Mouse (Mus musculus) stomach, embryonic 16.5 days (tissue): ENCODE measurements around the gene Hsh2d. TPM values are rescaled to one million over a fixed set of nuclear protein-coding genes. Genes with fewer than 3 reads are reported as not detected.
A peak's percentile ranks its signal among the peaks of the same experiment; 100 is the strongest.

ENCODE experiments used
- ATAC-seq: fragments of 200-750 bp; cut with Nextera tagmentation; 2 replicates; pipeline ENCODE4 v1.8.0; 2017; ENCODE audit warnings: moderate number of reproducible peaks, moderate TSS enrichment; ENCODE audit not compliant: insufficient read depth, low FRiP score
- H3K27ac ChIP-seq: fragments of 300-500 bp; sonication (generic); 2 replicates; pipeline ENCODE4 v1.5.1; 2014; ENCODE audit warnings: low read length
- H3K27me3 ChIP-seq: fragments of 300-500 bp; sonication (generic); 2 replicates; pipeline ENCODE4 v1.6.1; 2014; ENCODE audit warnings: low read length, control low read depth, mixed read lengths; ENCODE audit not compliant: control insufficient read depth, insufficient read depth
- H3K36me3 ChIP-seq: fragments of 300-500 bp; sonication (generic); 2 replicates; pipeline ENCODE4 v1.6.1; 2014; ENCODE audit warnings: low read length; ENCODE audit not compliant: control insufficient read depth, insufficient read depth
- H3K4me1 ChIP-seq: fragments of 300-500 bp; sonication (generic); 2 replicates; pipeline ENCODE4 v1.6.1; 2014; ENCODE audit warnings: low read length, control low read depth, mixed read lengths; ENCODE audit not compliant: control insufficient read depth, insufficient read depth
- H3K4me2 ChIP-seq: fragments of 300-500 bp; sonication (generic); 2 replicates; pipeline ENCODE4 v1.6.1; 2014; ENCODE audit warnings: low read depth, low read length, mixed read lengths
- H3K4me3 ChIP-seq: fragments of 300-500 bp; sonication (generic); replicated peaks from 2 replicates; pipeline ENCODE4 v1.5.1; 2014; ENCODE audit warnings: mild to moderate bottlenecking, low read length
- H3K9ac ChIP-seq: fragments of 300-500 bp; sonication (generic); 2 replicates; pipeline ENCODE4 v1.6.1; 2014; ENCODE audit warnings: low read length
- H3K9me3 ChIP-seq: fragments of 300-500 bp; sonication (generic); replicated peaks from 2 replicates; pipeline ENCODE4 v1.6.1; 2016; ENCODE audit warnings: low read length, control low read depth; ENCODE audit not compliant: control insufficient read depth
- WGBS: fragments of 180-500 bp; shearing (Covaris S2); extraction: QIAGEN DNeasy Blood & Tissue Kit; methylation state at CpG from one replicate; pipeline ENCODE4 v1.1.7; 2014; 5-methylcytosine and 5-hydroxymethylcytosine counted together
- polyA plus RNA-seq: library from polyadenylated mRNA; unstranded; fragments of >200 nt; fragmentation: Nextera tagmentation; extraction: Ambion mirVana; gene quantifications from 2 replicates; pipeline ENCODE4 v1.2.1, GENCODE M21; 2015

Gene Hsh2d
- polyA plus RNA-seq, 1 experiment from 2014 or later: 1.4 TPM

DNA sequence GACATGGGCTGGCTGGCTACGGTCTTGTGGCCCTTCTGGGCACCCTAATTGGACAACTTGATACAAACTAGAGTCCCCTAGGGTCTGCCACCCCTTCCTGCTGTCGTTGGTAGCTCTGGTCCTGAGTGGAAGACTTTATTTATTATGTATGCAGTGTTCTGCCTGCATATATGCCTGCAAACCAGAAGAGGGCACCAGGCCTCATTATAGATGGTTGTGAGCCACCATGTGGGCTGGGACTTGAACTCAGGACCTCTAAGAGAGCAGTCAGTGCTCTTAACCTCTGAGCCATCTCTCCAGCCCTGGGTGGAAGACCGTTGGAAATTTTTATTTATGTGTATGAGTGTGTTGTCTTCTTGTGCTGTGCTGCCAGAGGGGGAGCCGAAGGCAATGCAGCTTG lies 31.3 kb downstream of the Hsh2d start:
- Histone ChIP-seq H3K36me3 (peaks cover 11% of the 10 kb centered on the region), H3K4me1 (peaks cover 11% of the 10 kb centered on the region), H3K27me3 (no peaks in the 10 kb centered on the region), H3K4me3 (peak overlapping the region; percentile 67), H3K27ac (no peak overlapping the region), H3K4me2 (peak overlapping the region; percentile 81), H3K9ac (peak overlapping the region; percentile 84), H3K9me3 (no peaks in the 10 kb centered on the region)
- no peak for ATAC-seq
- 81% methylated on average over 4 of the region's 4 CpGs for WGBS

DNA sequence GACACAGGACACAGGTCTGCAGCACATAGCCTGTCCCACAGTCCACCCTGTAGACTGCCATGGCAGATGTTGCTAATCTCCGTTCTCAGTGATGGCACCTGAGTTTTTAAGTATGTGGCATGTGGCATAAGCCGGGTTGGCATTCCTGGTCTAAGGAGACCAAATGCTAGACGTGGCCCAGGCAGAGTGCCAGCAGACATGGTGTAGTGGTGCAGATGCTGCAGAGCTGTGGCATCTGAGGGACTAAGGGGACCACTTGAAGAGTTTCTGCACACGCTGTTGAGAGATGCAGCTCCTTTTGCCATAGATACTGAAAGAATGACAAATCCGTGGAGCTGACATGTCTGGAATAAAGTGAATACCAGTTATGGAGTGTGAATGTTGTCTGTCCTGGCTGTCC lies 33.2 kb downstream of the Hsh2d start:
- Histone ChIP-seq H3K4me1 (peaks cover 11% of the 10 kb centered on the region), H3K9ac (no peak overlapping the region), H3K9me3 (no peaks in the 10 kb centered on the region), H3K27me3 (no peaks in the 10 kb centered on the region), H3K4me3 (no peak overlapping the region), H3K27ac (no peak overlapping the region), H3K4me2 (no peak overlapping the region), H3K36me3 (peaks cover 11% of the 10 kb centered on the region)
- ATAC-seq: no peak
- WGBS: 91% methylated on average over 5 of the region's 5 CpGs

DNA sequence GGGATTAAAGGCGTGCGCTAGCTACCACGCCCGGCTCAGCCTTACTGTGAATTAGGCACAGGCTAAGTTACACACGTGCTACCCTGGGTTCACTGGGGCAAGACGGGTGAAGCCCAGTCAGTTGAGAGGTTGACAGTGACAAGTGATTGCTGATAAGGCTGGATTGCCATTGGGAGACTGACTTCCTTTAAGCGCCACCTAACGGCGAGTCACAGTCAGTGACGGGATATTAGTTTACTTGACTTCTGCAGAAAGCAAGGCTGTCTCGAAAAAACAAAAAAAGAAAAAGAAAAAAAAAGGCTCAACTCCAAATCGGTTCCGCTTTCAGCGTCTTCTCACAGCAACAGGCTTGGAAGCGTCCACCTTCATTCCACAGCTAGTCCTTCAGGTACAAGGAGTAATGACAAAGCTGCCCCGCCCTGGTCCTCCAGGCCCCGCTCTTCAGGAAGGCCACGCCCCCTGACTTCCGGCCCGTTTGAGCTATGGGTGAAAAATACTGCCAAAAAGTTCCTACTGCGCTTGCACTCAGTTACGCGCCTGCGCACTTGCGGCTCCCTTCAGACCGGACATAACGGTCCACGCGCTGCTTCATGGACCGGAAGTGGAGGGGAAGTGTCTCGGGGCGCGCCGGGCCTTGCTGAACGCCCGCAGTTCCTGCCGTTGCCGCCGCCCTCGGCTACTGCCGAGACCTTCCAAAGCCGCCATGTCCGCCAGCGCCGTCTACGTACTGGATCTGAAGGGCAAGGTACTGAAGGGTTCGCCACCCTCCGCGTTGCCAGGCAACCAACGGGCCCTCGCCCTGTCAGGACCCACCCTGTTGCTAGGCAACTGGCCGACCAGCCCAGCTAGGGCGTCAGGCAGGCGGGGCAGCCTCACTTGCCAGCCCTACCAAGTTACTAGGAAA lies 50.3 kb downstream of the Hsh2d start, which contains the start of gene Ap1m1:
Gene Ap1m1 (plus strand): TSS at position 520 of the 904 bp plus-strand sequence.
- Histone ChIP-seq H3K27ac (peak within 1 kb of the TSS; percentile 94), H3K9me3 (no peaks in the 10 kb centered on the region), H3K36me3 (no peaks in the 10 kb centered on the region), H3K4me3 (peak within 1 kb of the TSS; percentile 87), H3K4me2 (peak within 1 kb of the TSS; percentile 67), H3K27me3 (no peaks in the 10 kb centered on the region), H3K9ac (peak within 1 kb of the TSS; percentile 83), H3K4me1 (peaks cover 3% of the 10 kb centered on the region; the same call in 1 of the 2 replicates)
- WGBS: 1% methylated on average over 54 of the region's 54 CpGs
- peak; percentile 96 for ATAC-seq

DNA sequence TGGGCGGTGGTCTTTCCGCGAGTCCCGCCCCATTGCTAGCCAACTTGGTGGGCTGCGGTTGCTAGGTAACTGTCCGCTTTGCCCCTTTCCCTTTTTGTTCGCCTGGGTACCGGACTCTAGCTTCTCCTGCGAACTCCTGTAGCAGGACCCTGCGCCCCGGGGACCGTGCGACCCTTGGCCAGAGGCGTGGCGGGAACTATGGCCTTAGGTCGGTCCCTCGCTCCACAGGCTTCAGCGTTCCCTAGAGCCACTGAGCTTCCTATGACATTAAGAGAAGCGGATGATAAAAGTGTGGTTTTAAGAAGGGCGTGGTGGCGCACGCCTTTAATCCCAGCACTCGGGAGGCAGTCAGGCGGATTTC lies 50.9 kb downstream of the Hsh2d start:
- H3K4me2 ChIP-seq: peak overlapping the region; percentile 67
- peak overlapping the region; percentile 83 for H3K9ac ChIP-seq
- peak overlapping the region; percentile 94 for H3K27ac ChIP-seq
- H3K36me3 ChIP-seq: no peaks in the 10 kb centered on the region
- peak overlapping the region; percentile 87 for H3K4me3 ChIP-seq
- WGBS: 1% methylated on average over 24 of the region's 24 CpGs
- no peaks in the 10 kb centered on the region for H3K27me3 ChIP-seq
- H3K4me1 ChIP-seq: peaks cover 3% of the 10 kb centered on the region; the same call in 1 of the 2 replicates
- ATAC-seq: peak; percentile 38
- H3K9me3 ChIP-seq: no peaks in the 10 kb centered on the region

DNA sequence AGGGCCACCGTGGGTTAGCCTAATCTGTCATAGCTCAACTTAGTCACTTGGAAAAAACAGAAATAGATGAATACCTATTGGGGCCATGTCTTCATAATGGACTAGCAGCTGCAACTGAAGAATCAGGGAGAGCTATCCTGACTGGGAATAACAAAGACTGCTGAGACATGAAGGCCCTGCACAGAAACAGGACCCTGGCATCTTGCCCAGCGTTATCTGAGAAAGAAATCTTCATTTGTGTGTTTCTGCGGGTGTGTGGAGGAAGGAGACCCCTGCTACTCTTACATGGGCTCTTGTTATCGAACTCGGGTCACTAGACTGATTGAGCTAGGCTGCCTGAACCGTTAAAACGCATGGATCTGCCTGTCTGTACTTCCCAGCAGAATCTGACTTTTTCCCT lies 51.5 kb downstream of the Hsh2d start:
- Histone ChIP-seq H3K27me3 (no peaks in the 10 kb centered on the region), H3K9ac (peak overlapping the region; percentile 83), H3K4me3 (peak overlapping the region; percentile 87), H3K4me2 (peak overlapping the region; percentile 67), H3K27ac (peak overlapping the region; percentile 94; the same call in 1 of the 2 replicates), H3K36me3 (0 out of 2 replicates have a peak, but pooled peaks cover 1% of the 10 kb centered on the region), H3K4me1 (peaks cover 3% of the 10 kb centered on the region; the same call in 1 of the 2 replicates), H3K9me3 (no peaks in the 10 kb centered on the region)
- ATAC-seq: no peak
- WGBS: 63% methylated on average over 7 of the region's 7 CpGs

DNA sequence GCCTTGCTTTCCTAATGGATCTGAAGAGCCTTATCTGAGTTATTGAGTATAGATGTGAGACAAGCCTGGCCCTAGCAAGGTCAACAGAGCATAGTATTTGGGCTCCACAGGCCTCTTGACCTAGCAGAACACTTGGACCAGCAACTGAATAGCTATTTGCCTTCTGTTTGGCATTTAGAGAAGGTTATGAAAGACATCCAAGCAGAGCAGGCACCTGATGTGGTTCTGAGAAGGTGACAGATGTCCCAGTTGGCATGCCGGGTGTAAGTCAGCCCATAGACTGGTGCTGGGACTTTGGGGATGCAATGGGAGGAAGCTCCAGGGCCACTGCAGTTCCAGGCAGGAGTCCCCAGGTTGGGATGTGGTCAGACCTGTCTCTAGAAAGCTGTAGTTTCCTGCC lies 52.8 kb downstream of the Hsh2d start:
- WGBS: 90% methylated on average over 1 of the region's 1 CpGs
- H3K4me1 ChIP-seq: peaks cover 3% of the 10 kb centered on the region; the same call in 1 of the 2 replicates
- no peak overlapping the region for H3K27ac ChIP-seq
- H3K9me3 ChIP-seq: no peaks in the 10 kb centered on the region
- H3K4me2 ChIP-seq: no peak overlapping the region
- no peak for ATAC-seq
- no peak overlapping the region for H3K9ac ChIP-seq
- H3K4me3 ChIP-seq: no peak overlapping the region
- no peaks in the 10 kb centered on the region for H3K27me3 ChIP-seq
- peaks cover 6% of the 10 kb centered on the region; the same call in 1 of the 2 replicates for H3K36me3 ChIP-seq

DNA sequence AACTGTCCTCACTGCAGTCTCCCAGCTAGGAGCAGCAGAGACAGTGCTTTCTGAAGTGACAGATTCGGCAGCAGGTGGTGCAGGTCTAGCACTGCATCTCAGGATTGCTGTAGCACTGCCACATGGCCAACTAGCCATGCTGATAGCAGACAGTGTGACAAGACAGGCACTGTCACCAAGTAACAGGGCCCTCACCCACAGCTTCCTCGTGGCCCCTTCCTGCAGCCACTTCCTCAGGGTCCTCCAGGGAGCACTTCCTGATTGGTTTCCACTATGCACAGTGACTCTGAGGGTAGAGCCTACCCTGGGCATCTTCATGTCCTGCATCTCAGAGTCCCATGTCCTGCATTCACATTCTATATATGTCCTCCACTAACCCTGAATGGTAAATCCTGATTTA lies 55.2 kb downstream of the Hsh2d start:
- Histone ChIP-seq H3K9me3 (no peaks in the 10 kb centered on the region), H3K4me2 (no peak overlapping the region), H3K4me1 (no peaks in the 10 kb centered on the region), H3K27me3 (no peaks in the 10 kb centered on the region), H3K36me3 (peaks cover 6% of the 10 kb centered on the region; the same call in 1 of the 2 replicates), H3K27ac (no peak overlapping the region), H3K9ac (no peak overlapping the region), H3K4me3 (no peak overlapping the region)
- ATAC-seq: no peak
- 71% methylated on average over 2 of the region's 2 CpGs for WGBS

Other genes starting within 250 kb of the Hsh2d start
- 20.0 and 22.2 TPM in 2 replicates for gene Zfp961, start 238.6 kb upstream of the Hsh2d start, polyA plus RNA-seq
- 3.8 TPM in 2 replicates for gene Cyp4f18, start 180.0 kb upstream of the Hsh2d start, polyA plus RNA-seq
- not detected in 2 replicates for gene Olfr372, start 148.4 kb upstream of the Hsh2d start, polyA plus RNA-seq
- 0.03 TPM in 1 of 2 replicates, not detected in the other for gene Olfr373, start 106.5 kb upstream of the Hsh2d start, polyA plus RNA-seq
- 0.06 TPM in 1 of 2 replicates, not detected in the other for gene Olfr374, start 82.6 kb upstream of the Hsh2d start, polyA plus RNA-seq
- 617 and 647 TPM in 2 replicates for gene Tpm4, start 54.7 kb upstream of the Hsh2d start, polyA plus RNA-seq
- gene Rab8a, start 28.4 kb upstream of the Hsh2d start, polyA plus RNA-seq: 127 and 155 TPM in 2 replicates
- gene Cib3, start 23.2 kb downstream of the Hsh2d start, polyA plus RNA-seq: not detected in 2 replicates
- gene Gm11034, start 24.0 kb downstream of the Hsh2d start, polyA plus RNA-seq: not detected in 2 replicates
- 72.7 and 73.7 TPM in 2 replicates for gene Fam32a, start 30.1 kb downstream of the Hsh2d start, polyA plus RNA-seq
- 90.3 and 97.1 TPM in 2 replicates for gene Ap1m1, start 50.4 kb downstream of the Hsh2d start, polyA plus RNA-seq
- gene Gm10282, start 115.6 kb downstream of the Hsh2d start, polyA plus RNA-seq: 19.2 and 30.6 TPM in 2 replicates
- 3.8 and 4.0 TPM in 2 replicates for gene Klf2, start 129.4 kb downstream of the Hsh2d start, polyA plus RNA-seq
- gene Eps15l1, start 231.8 kb downstream of the Hsh2d start, polyA plus RNA-seq: 52.6 and 54.2 TPM in 2 replicates